Mouse (Mus musculus) G1E (cell line): ENCODE results near the gene Smug1.

Experiments
- CTCF ChIP-seq: IDR thresholded peaks from 2 replicates; pipeline ENCODE4 v1.5.1; 2012; ENCODE audit warnings: low read depth, low read length, inconsistent platforms, mixed read lengths
- GATA1 ChIP-seq: IDR thresholded peaks from 2 replicates; pipeline ENCODE4 v1.6.1; 2012; ENCODE audit warnings: borderline replicate concordance, low read length, inconsistent platforms, mixed read lengths
- GATA2 ChIP-seq: IDR thresholded peaks from 2 replicates; pipeline ENCODE4 v1.6.1; 2012; ENCODE audit warnings: low read depth, low read length, inconsistent platforms, borderline replicate concordance
- TAL1 ChIP-seq: conservative IDR thresholded peaks from 2 replicates; pipeline ENCODE4 v1.6.1; 2012; ENCODE audit warnings: low read depth, low read length, inconsistent platforms, mixed read lengths

- TF ChIP-seq CTCF (no peak), GATA2 (no peak), GATA1 (no peak), TAL1 (no peak)
Observed at GRCm38 (mm10) chr15:103190083-103190482, 23.2 kb upstream of the Smug1 start.
